Mouse (Mus musculus) cortical plate, adult 2 months (tissue): ENCODE data around the gene Nup62cl. TPM values are rescaled to one million over a fixed set of nuclear protein-coding genes. Genes with fewer than 3 reads are reported as not detected.

Experiments used
- H3K27ac ChIP-seq: fragments of 200-500 bp; 2 replicates; pipeline ENCODE4 v1.5.1; 2012; ENCODE audit warnings: low read length, control low read depth, inconsistent platforms; ENCODE audit not compliant: insufficient read depth
- H3K4me1 ChIP-seq: fragments of 200-500 bp; 2 replicates; pipeline ENCODE4 v1.6.1; 2011; ENCODE audit warnings: low read length; ENCODE audit not compliant: control insufficient read depth, insufficient read depth
- H3K4me3 ChIP-seq: fragments of 200-500 bp; 2 replicates; pipeline ENCODE4 v1.5.1; 2011; ENCODE audit warnings: mild to moderate bottlenecking, low read length, control low read depth; ENCODE audit not compliant: insufficient read depth
- CTCF ChIP-seq: fragments of 200-500 bp; IDR thresholded peaks from 2 replicates; pipeline ENCODE4 v1.5.1; 2011; ENCODE audit warnings: mild to moderate bottlenecking, control low read depth, low read length; ENCODE audit not compliant: insufficient read depth; ENCODE audit errors: extremely low read depth
- POLR2A ChIP-seq: fragments of 200-500 bp; IDR thresholded peaks from 2 replicates; pipeline ENCODE4 v1.6.1; 2011; ENCODE audit warnings: mild to moderate bottlenecking, low read length, control low read depth; ENCODE audit not compliant: insufficient read depth; ENCODE audit errors: extremely low read depth
- polyA plus RNA-seq: library from polyadenylated mRNA; depleted of rRNA; stranded (reverse); fragments of >200 nt; gene quantifications from 2 replicates; pipeline ENCODE4 v1.2.3, GENCODE M21; 2012; rRNA removed

The Nup62cl gene
- polyA plus RNA-seq, result 0.47 and 0.79 TPM in 2 replicates

DNA sequence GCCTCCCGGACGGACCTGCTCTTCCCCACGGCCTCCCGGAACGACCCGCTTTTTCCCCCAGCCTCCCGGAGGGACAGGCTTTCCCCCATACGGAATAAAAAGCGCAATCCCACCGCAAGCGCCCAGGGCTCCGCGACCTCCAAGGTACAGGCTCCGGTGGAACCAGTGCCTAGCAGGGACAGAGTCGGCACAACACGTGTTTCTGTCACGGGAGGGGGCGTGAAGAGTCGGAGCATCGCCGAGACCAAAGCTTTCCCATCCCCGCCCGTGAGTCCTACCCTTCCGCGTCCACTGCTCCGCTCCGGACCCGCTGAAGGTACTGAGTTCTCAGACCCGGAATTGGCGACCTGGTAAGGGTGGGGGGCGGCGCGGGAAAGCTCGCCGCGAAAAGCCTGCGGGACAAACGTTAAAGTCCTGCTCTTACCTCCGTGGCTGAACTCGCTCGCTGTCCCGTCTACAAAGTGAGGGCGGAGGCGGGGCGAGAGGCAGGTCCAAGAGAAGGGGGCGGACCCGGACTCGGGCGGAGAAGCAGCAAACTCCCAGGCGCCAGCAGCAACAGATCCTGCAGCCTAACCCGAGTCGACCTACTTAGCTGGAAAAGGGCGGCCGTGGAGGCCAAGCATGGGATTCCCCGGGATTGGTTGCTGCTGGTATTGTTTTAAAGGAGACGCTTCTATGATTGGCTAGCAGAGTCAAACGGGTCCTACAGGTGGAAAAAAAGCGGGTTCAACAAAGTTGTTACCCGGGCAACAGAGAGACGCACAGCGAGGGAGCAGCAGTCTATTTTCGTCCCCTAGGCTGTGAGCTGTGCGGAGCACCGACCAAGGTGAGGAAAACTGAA is at the start of gene Nup62cl, which contains the start of gene Pih1h3b:
Gene Nup62cl (minus strand): TSS at position 578 of the 841 bp plus-strand sequence.
Gene Pih1h3b (plus strand): TSS at position 745 of the 841 bp plus-strand sequence.
- no peak within 1 kb of the TSS for H3K4me3 ChIP-seq
- no peaks in the 10 kb centered on the region for H3K4me1 ChIP-seq
- TF ChIP-seq CTCF, result no peak
- no peak for TF ChIP-seq POLR2A

DNA sequence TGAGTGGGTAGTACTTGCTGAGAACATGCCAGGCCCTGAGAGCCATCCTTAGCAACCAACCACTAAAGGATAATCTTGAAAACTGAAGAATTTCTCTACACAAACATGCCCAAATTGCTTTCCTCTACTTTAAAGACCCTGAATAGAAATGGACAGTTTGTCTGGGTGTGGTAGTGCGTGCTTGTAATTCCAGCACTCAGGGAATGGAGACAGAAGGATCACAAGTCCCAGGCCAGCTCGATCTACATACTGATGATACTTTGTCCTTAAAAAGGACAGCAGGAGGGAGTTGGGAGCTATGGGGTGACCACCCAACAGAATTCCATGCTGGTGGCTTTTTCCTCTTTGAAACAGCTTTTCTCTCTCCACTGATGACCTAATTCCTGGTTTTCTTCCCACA is 31.6 kb upstream of the Nup62cl start:
- H3K27ac ChIP-seq, result no peak overlapping the region
- TF ChIP-seq POLR2A, result no peak

More for the DNA sequence above, at the start of gene Nup62cl, which contains the start of gene Pih1h3b:
- no peak within 1 kb of the TSS for H3K27ac ChIP-seq

GRCm38 (mm10) chrX:140082535-140082934 is 20.0 kb upstream of the Nup62cl start:
- Histone ChIP-seq H3K4me3 (no peak overlapping the region), H3K27ac (no peak overlapping the region)
- TF ChIP-seq POLR2A, result no peak
- no peak for TF ChIP-seq CTCF

More for the DNA sequence above, 31.6 kb upstream of the Nup62cl start:
- H3K4me1 ChIP-seq, result no peaks in the 10 kb centered on the region
- H3K4me3 ChIP-seq, result no peak overlapping the region

DNA sequence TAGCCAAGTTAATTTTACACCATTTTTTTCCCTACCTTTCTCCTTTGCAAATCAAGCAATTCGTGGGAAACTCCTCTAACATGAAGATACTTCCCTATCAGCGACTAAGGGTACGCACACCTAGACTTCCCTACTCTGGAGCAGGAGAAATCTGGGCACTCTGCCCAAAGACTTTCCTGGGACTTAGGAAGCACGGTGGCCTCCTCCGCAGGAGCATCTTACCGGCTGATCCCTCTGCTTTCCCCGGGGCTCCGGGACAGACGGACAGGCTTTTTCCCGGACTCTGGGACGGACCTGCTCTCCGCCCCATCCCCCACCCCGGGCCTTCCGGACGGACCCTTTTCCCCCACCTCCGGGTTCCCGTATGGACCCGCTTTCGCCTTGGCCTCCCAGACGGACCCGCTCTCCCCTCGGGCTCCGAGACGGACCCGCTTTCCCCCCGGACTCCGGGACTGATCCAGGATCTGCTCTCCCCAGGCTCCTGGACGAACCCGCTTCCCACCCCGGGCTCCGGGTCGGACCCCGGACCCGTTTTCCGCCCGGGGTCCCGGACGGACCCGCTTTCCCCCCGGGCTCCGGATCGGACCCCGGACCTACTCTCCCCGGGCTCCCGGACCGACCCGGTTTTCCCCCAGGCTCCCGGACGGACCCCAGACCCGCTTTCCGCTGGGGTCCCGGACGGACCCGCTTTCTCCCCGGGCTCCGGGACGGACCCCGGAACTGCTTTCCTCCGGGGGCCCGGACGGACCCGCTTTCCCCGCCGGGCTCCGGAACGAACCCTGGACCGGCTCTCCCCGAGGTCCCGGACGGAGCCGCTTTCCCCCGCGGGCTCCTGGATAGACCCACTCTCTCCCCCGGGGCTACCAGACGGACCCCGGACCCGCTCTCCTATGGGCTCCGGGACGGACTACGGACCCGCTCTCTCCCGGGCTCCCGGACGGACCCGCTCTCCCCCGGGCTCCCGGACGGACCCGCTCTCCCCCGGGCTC is 1.3 kb downstream of the Nup62cl start:
- H3K4me1 ChIP-seq, result no peaks in the 10 kb centered on the region
- no peak overlapping the region for H3K4me3 ChIP-seq
- TF ChIP-seq POLR2A, result no peak
- no peak for TF ChIP-seq CTCF
- no peak overlapping the region for H3K27ac ChIP-seq

More at GRCm38 (mm10) chrX:140082535-140082934, 20.0 kb upstream of the Nup62cl start:
- no peaks in the 10 kb centered on the region for H3K4me1 ChIP-seq

GRCm38 (mm10) chrX:139998691-139999065 is 63.8 kb downstream of the Nup62cl start:
- H3K4me1 ChIP-seq, result no peaks in the 10 kb centered on the region
- peak overlapping the region; percentile 73; the same call in 1 of the 2 replicates for H3K4me3 ChIP-seq
- TF ChIP-seq CTCF (no peak), POLR2A (no peak)
- H3K27ac ChIP-seq, result no peak overlapping the region

- H3K27ac ChIP-seq, result 0 out of 2 replicates have a peak within 1 kb of the TSS, but pooled peaks have one; percentile 25
- H3K4me3 ChIP-seq, result peak within 1 kb of the TSS; percentile 73
- TF ChIP-seq CTCF (no peak), POLR2A (no peak)
- no peaks in the 10 kb centered on the region for H3K4me1 ChIP-seq
Measured at GRCm38 (mm10) chrX:139997740-139998690, 64.5 kb downstream of the Nup62cl start, which contains the start of gene Rbm41. Rbm41 (minus strand) TSS chrX:139998595.

GRCm38 (mm10) chrX:139982115-139982514 is 80.4 kb downstream of the Nup62cl start:
- H3K27ac ChIP-seq, result no peak overlapping the region
- no peaks in the 10 kb centered on the region for H3K4me1 ChIP-seq
- TF ChIP-seq CTCF (no peak), POLR2A (no peak)
- no peak overlapping the region for H3K4me3 ChIP-seq

Other genes with a start within 250 kb of the Nup62cl start
- 3.1 and 4.0 TPM in 2 replicates for gene Morc4, start 191.0 kb downstream of the Nup62cl start, polyA plus RNA-seq
- gene Rbm41, start 64.1 kb downstream of the Nup62cl start, polyA plus RNA-seq, result 3.7 and 4.2 TPM in 2 replicates
- gene Pih1h3b, start 167 bp upstream of the Nup62cl start, polyA plus RNA-seq, result not detected in 2 replicates